Mouse (Mus musculus): ENCODE data around the gene Megf11. TPM values are rescaled to one million over a fixed set of nuclear protein-coding genes. Genes with fewer than 3 reads are reported as not detected.

Megf11 gene
- polyA plus RNA-seq, 1 experiment = 0.09 TPM

DNA sequence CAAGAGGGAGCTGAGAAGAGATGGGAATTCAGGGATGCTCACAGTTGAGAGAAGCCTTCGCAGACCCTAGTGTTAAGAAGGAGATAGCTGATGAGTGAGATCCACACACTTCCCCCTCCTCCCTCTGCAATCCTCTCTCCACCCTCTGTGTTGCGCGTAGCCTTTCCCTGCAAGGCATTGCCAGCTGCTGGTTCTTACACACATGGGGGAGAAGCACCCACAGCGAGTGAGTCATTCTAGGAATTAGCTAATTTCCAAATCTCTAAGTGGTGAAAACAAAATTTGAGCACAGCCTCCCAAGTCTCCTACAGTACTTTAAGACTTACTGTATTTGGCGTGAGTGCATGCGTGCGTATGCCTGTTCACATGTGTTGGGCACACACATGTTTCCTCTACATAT lies 142.6 kb downstream of the Megf11 start:
- no peak overlapping the region for H3K4me3 ChIP-seq (ENCODE audit: insufficient read depth, low read length)
- H3K27ac ChIP-seq (ENCODE audit: insufficient read depth, low read length) = no peak overlapping the region
- H3K4me1 ChIP-seq (ENCODE audit: control insufficient read depth, insufficient read depth, low read length) = 0 out of 2 replicates have a peak, but pooled peaks cover 2% of the 10 kb centered on the region
- TF ChIP-seq CTCF (IDR thresholded peaks at IDR 0.05; ENCODE audit: borderline replicate concordance, insufficient read depth, low read length) (no peak), POLR2A (IDR thresholded peaks at IDR 0.05; ENCODE audit: low read depth, low read length) (no peak)

- H3K4me3 ChIP-seq (ENCODE audit: insufficient read depth, low read length) = no peak overlapping the region
- no peak overlapping the region for H3K27ac ChIP-seq (ENCODE audit: insufficient read depth, low read length)
- H3K4me1 ChIP-seq (ENCODE audit: control insufficient read depth, insufficient read depth, low read length) = 0 out of 2 replicates have a peak, but pooled peaks cover 2% of the 10 kb centered on the region
- no peak for TF ChIP-seq POLR2A (IDR thresholded peaks at IDR 0.05; ENCODE audit: low read depth, low read length)
- TF ChIP-seq CTCF (IDR thresholded peaks at IDR 0.05; ENCODE audit: borderline replicate concordance, insufficient read depth, low read length) = no peak
Measured at GRCm38 (mm10) chr9:64528595-64528994, 143.2 kb downstream of the Megf11 start.

DNA sequence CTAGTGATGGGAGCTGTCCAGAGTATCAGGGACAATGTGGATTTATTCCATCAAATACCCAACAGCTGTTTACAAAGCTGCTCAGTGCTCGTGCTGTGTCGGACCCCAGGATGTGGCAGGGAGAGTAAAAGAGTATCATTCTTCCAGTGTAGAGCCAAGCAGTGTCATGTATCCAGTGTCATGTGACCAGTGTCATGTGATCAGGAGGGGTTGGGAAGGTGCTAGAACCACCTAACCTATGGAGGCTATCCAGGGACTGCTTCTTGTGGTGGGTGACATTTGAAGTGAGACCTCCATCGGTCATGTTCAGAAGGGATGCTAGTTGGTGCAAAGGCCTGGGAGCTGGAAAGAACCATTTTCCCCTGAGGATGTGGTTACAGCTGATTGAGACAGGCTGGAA lies 146.5 kb downstream of the Megf11 start:
- Histone ChIP-seq H3K4me3 (ENCODE audit: insufficient read depth, low read length) (no peak overlapping the region), H3K27ac (ENCODE audit: insufficient read depth, low read length) (no peak overlapping the region), H3K4me1 (ENCODE audit: control insufficient read depth, insufficient read depth, low read length) (0 out of 2 replicates have a peak, but pooled peaks cover 2% of the 10 kb centered on the region)
- no peak for TF ChIP-seq CTCF (IDR thresholded peaks at IDR 0.05; ENCODE audit: borderline replicate concordance, insufficient read depth, low read length)
- no peak for TF ChIP-seq POLR2A (IDR thresholded peaks at IDR 0.05; ENCODE audit: low read depth, low read length)

DNA sequence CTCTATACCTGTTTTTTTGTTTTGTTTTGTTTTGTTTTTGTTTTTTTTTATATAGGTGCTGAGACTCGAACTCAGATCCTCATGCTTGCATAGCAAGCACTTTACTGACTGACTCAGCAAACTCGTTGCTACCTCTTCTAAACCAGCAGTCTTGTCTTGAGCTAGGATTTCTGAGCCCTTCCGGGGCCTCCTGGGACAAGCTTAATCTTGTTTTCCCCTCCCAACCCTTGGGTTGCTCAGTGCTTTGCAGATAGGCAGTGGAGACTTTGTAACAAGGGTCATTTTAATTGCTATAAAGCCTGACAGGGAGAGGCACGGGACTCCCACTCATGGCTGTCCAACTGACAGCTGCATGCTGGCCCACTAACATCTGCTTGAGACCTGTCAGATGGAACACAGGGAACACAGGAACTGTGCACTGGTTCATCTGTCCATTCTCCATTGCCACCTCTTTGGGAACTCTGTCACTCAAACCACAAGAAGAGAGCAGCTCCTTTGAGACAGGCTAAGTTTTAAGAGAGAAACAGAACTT lies 147.4 kb downstream of the Megf11 start:
- Histone ChIP-seq H3K4me1 (ENCODE audit: control insufficient read depth, insufficient read depth, low read length) (0 out of 2 replicates have a peak, but pooled peaks cover 2% of the 10 kb centered on the region), H3K27ac (ENCODE audit: insufficient read depth, low read length) (no peak overlapping the region), H3K4me3 (ENCODE audit: insufficient read depth, low read length) (no peak overlapping the region)
- TF ChIP-seq CTCF (IDR thresholded peaks at IDR 0.05; ENCODE audit: borderline replicate concordance, insufficient read depth, low read length) (no peak), POLR2A (IDR thresholded peaks at IDR 0.05; ENCODE audit: low read depth, low read length) (no peak)

DNA sequence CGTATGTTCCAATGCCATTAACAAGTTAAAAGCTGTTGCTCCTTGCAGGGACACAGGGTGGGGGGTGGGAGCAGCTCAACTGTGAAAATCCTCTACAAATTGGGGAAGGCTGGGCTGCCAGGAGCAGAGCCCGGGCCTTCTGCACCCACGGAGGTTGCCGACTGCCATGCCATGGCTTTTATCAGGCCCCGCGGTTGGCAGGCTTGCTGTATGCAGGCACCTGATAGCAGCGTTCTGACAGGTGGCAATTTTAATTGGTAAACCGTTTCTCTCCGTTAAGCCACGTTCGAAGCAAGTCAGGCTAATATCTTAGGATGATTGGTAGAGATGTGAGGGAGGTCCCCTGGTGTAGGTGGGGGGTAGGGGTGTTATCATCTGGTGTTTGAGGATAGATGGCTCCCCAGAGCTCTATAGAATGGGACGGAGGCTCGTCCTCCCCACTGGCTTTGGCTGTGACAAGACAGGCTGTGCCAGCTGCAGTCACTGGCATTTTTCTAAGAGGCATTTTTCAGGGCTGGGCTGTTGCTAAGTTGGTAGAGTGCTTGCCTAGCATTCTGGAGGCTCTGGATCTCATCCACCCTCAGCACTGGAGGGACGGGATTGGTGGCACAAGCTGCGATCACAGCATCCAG lies 148.2 kb downstream of the Megf11 start:
- H3K4me1 ChIP-seq (ENCODE audit: control insufficient read depth, insufficient read depth, low read length) = no peaks in the 10 kb centered on the region
- H3K4me3 ChIP-seq (ENCODE audit: insufficient read depth, low read length) = no peak overlapping the region
- TF ChIP-seq POLR2A (IDR thresholded peaks at IDR 0.05; ENCODE audit: low read depth, low read length) (no peak), CTCF (IDR thresholded peaks at IDR 0.05; ENCODE audit: borderline replicate concordance, insufficient read depth, low read length) (no peak)
- no peak overlapping the region for H3K27ac ChIP-seq (ENCODE audit: insufficient read depth, low read length)

DNA sequence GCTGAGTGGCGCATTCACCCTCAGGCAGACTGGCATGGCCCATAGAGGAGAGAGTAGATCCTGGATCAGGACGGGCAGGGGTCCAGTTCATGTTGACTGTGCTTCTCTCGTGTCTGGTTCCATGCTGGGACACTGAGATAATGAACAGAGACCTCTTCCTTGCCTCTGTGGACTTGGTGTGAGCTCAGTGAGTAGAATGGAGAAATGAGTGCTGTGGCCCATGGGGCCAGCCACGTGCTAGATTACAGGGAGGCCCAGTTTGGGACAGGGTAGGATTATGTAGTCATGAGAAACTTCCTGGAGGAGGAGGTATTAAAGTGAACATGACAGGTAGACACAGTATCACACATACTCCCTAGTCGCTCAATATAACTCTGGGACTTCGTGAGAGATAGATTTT lies 148.9 kb downstream of the Megf11 start:
- Histone ChIP-seq H3K4me1 (ENCODE audit: control insufficient read depth, insufficient read depth, low read length) (no peaks in the 10 kb centered on the region), H3K4me3 (ENCODE audit: insufficient read depth, low read length) (no peak overlapping the region), H3K27ac (ENCODE audit: insufficient read depth, low read length) (no peak overlapping the region)
- TF ChIP-seq POLR2A (IDR thresholded peaks at IDR 0.05; ENCODE audit: low read depth, low read length) (no peak), CTCF (IDR thresholded peaks at IDR 0.05; ENCODE audit: borderline replicate concordance, insufficient read depth, low read length) (no peak)

DNA sequence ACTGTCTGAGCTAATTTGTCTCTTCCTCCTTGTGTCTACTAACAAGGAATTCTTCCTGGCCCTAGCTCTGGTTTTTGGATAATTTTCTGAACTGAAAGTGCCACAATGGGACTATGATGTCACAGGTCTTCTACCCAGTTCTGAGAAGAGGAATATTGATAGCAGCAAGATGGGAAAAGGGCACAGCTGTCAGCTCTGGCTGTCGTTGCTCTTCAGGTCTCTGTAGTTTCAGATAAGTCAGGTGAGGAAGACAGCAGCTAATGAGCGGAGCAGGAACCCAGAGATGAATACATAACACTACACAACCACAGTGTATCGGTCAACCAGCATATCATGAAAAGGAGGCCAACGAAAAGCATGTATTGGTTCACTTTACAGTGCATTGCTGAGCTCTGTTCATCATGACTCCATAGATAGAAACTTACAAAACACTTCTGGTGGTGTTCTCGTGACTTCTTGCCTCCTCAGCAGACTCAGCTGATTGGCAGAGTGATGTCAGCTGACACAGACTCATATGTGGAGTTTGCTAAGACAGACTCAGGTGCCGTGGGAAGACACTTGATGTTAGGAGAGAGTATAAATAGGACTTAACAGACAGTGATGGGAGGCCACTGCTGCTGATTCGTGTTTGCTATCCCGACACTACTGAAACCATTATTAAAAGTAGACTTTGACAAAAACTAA lies 149.6 kb downstream of the Megf11 start:
- Histone ChIP-seq H3K4me3 (ENCODE audit: insufficient read depth, low read length) (no peak overlapping the region), H3K4me1 (ENCODE audit: control insufficient read depth, insufficient read depth, low read length) (no peaks in the 10 kb centered on the region), H3K27ac (ENCODE audit: insufficient read depth, low read length) (no peak overlapping the region)
- no peak for TF ChIP-seq POLR2A (IDR thresholded peaks at IDR 0.05; ENCODE audit: low read depth, low read length)

DNA sequence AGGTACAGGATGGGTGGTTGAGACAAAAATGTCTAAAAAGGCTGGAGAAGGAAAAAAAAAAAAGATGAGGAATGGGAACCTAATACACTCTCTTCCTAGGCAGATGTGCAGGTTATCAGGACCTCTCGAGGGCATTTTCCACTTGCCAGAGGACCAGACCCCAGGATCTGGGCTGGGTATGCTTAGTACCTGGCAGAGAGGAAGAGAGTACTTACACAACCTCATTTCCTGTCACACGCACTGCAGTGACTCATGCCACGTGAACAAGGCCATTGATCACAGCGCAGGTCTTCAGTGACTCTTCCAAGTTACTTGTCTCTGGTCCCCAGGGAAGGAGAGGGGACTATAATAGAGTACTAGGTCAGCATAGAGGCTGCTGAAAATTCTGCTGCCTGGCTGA lies 152.4 kb downstream of the Megf11 start:
- no peaks in the 10 kb centered on the region for H3K4me1 ChIP-seq (ENCODE audit: control insufficient read depth, insufficient read depth, low read length)
- TF ChIP-seq CTCF (IDR thresholded peaks at IDR 0.05; ENCODE audit: borderline replicate concordance, insufficient read depth, low read length) (no peak), POLR2A (IDR thresholded peaks at IDR 0.05; ENCODE audit: low read depth, low read length) (no peak)
- H3K27ac ChIP-seq (ENCODE audit: insufficient read depth, low read length) = no peak overlapping the region
- H3K4me3 ChIP-seq (ENCODE audit: insufficient read depth, low read length) = no peak overlapping the region

DNA sequence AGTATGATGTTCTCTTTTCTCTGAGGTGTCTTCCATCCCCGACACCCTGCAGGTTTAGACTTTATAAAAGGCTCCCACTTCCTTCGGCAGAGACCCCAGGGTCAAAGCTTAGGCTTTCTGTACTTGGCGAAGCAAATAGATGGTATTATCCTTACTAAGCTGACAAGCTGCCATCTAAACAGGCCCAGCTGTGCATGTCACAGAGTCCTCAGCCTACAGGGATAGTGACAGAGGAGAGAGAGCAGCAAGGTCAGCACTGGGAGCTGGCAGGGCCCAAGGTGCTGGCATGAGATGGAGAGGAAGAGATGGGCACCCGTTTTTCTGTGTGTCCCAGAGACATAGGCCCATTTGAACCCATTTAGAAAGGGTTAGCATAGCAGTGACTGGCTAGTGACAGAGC lies 156.8 kb downstream of the Megf11 start:
- no peaks in the 10 kb centered on the region for H3K4me1 ChIP-seq (ENCODE audit: control insufficient read depth, insufficient read depth, low read length)
- no peak for TF ChIP-seq CTCF (IDR thresholded peaks at IDR 0.05; ENCODE audit: borderline replicate concordance, insufficient read depth, low read length)
- no peak for TF ChIP-seq POLR2A (IDR thresholded peaks at IDR 0.05; ENCODE audit: low read depth, low read length)
- no peak overlapping the region for H3K4me3 ChIP-seq (ENCODE audit: insufficient read depth, low read length)
- no peak overlapping the region for H3K27ac ChIP-seq (ENCODE audit: insufficient read depth, low read length)

DNA sequence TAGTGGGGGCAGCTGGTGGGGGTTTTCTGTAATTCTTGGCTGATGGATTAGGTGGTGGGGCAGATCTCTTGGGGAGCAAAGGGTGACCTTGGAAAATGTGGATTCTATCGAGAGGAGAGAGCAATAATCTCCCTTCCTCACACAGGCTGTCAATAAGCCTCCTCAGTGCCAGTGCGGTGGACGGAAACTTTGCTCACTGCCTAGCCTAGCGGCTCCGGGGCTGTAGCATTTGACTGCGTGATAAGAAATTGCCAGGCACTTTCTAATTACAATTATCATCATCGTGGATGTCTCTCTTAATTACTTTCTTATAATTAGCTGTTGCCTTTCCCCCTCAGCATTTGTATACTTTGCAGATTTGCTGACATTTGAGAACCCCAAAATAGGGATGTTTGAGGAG lies 157.7 kb downstream of the Megf11 start:
- Histone ChIP-seq H3K4me1 (ENCODE audit: control insufficient read depth, insufficient read depth, low read length) (no peaks in the 10 kb centered on the region), H3K4me3 (ENCODE audit: insufficient read depth, low read length) (no peak overlapping the region), H3K27ac (ENCODE audit: insufficient read depth, low read length) (no peak overlapping the region)
- TF ChIP-seq POLR2A (IDR thresholded peaks at IDR 0.05; ENCODE audit: low read depth, low read length) = no peak
- TF ChIP-seq CTCF (IDR thresholded peaks at IDR 0.05; ENCODE audit: borderline replicate concordance, insufficient read depth, low read length) = no peak
